Mouse (Mus musculus): ENCODE measurements at regions not wholly inside any gene's neighbourhood (a gene's known extent, or its start where the extent isn't known, plus 50 kb on each side); places are given as distances from the start of the nearest gene placed in this dataset.

- no peak for DNase-seq (ENCODE audit: low read depth)
Observed at GRCm38 (mm10) chr9:112608932-112609331, 373.2 kb upstream of the Arpp21 start.

- no peak for DNase-seq (ENCODE audit: low read depth)
Observed at GRCm38 (mm10) chr9:112607221-112607620, 371.5 kb upstream of the Arpp21 start.

GRCm38 (mm10) chr9:112595731-112596130 lies 360.0 kb upstream of the Arpp21 start:
- DNase-seq (ENCODE audit: low read depth), result no peak

- DNase-seq (ENCODE audit: low read depth), result no peak
Observed at GRCm38 (mm10) chr9:112590241-112590640, 354.5 kb upstream of the Arpp21 start.

GRCm38 (mm10) chr9:112573316-112573715 lies 337.6 kb upstream of the Arpp21 start:
- DNase-seq (ENCODE audit: low read depth), result no peak

GRCm38 (mm10) chr9:112561348-112561747 lies 325.6 kb upstream of the Arpp21 start:
- DNase-seq (ENCODE audit: low read depth), result no peak

GRCm38 (mm10) chr9:112560226-112560625 lies 324.5 kb upstream of the Arpp21 start:
- DNase-seq (ENCODE audit: low read depth), result no peak

- no peak for DNase-seq (ENCODE audit: low read depth)
Observed at GRCm38 (mm10) chr9:112537924-112538323, 302.2 kb upstream of the Arpp21 start.

- no peak for DNase-seq (ENCODE audit: low read depth)
Observed at GRCm38 (mm10) chr9:112525377-112525776, 289.6 kb upstream of the Arpp21 start.

GRCm38 (mm10) chr9:112523251-112523650 lies 287.5 kb upstream of the Arpp21 start:
- no peak for DNase-seq (ENCODE audit: low read depth)

- no peak for DNase-seq (ENCODE audit: low read depth)
Observed at GRCm38 (mm10) chr9:112510716-112511115, 275.0 kb upstream of the Arpp21 start.

GRCm38 (mm10) chr9:112506871-112507270 lies 271.1 kb upstream of the Arpp21 start:
- no peak for DNase-seq (ENCODE audit: low read depth)

GRCm38 (mm10) chr9:112498676-112499075 lies 262.9 kb upstream of the Arpp21 start:
- no peak for DNase-seq (ENCODE audit: low read depth)

GRCm38 (mm10) chr9:112495930-112496527 lies 260.3 kb upstream of the Arpp21 start:
- no peak for DNase-seq (ENCODE audit: low read depth)

- no peak for DNase-seq (ENCODE audit: low read depth)
Observed at GRCm38 (mm10) chr9:112490963-112491362, 255.2 kb upstream of the Arpp21 start.

- no peak for DNase-seq (ENCODE audit: low read depth)
Observed at GRCm38 (mm10) chr9:112476644-112477043, 240.9 kb upstream of the Arpp21 start.

- DNase-seq (ENCODE audit: low read depth), result no peak
Observed at GRCm38 (mm10) chr9:112457594-112457993, 221.9 kb upstream of the Arpp21 start.

- no peak for DNase-seq (ENCODE audit: low read depth)
Observed at GRCm38 (mm10) chr9:112454706-112455105, 219.0 kb upstream of the Arpp21 start.

GRCm38 (mm10) chr9:112447515-112447914 lies 211.8 kb upstream of the Arpp21 start:
- peak; percentile 2 for DNase-seq (ENCODE audit: low read depth)

GRCm38 (mm10) chr9:112446981-112447380 lies 211.2 kb upstream of the Arpp21 start:
- no peak for DNase-seq (ENCODE audit: low read depth)

GRCm38 (mm10) chr9:112446027-112446352 lies 210.3 kb upstream of the Arpp21 start:
- no peak for DNase-seq (ENCODE audit: low read depth)

- no peak for DNase-seq (ENCODE audit: low read depth)
Observed at GRCm38 (mm10) chr9:112445230-112446026, 209.7 kb upstream of the Arpp21 start.

GRCm38 (mm10) chr9:112444220-112444619 lies 208.5 kb upstream of the Arpp21 start:
- DNase-seq (ENCODE audit: low read depth), result no peak

GRCm38 (mm10) chr9:112436094-112436493 lies 200.4 kb upstream of the Arpp21 start:
- no peak for DNase-seq (ENCODE audit: low read depth)

Data from induced T-regulatory cell, adult 2 months (primary cell).